Mouse (Mus musculus): ENCODE data around the gene Slc2a3. TPM values are rescaled to one million over a fixed set of nuclear protein-coding genes. Genes with fewer than 3 reads are reported as not detected.
A peak's percentile ranks its signal among the peaks of the same experiment; 100 is the strongest.

Slc2a3 gene
- 100 to 1,000 TPM; 124 to 130 TPM for total RNA-seq (2021)
- long read RNA-seq, experiment 1, transcript Slc2a3-201 (10 exons, 3,959 nt) = major isoform, 120 of 156 reads
- long read RNA-seq, experiment 1, partial matches to known transcripts = 9 of 156 reads
- long read RNA-seq, experiment 1, other reads (novel, unspliced or antisense) = 27 of 156 reads
- long read RNA-seq, experiment 2, transcript Slc2a3-201 (10 exons, 3,959 nt) = major isoform, 127 of 171 reads
- long read RNA-seq, experiment 2, partial matches to known transcripts = 7 of 171 reads
- long read RNA-seq, experiment 2, other reads (novel, unspliced or antisense) = 37 of 171 reads

- peak; percentile 33 to 39 for DNase-seq (ENCODE audit: low spot score in 2 of 2)
These were observed at the start of gene Slc2a3 for GRCm38 (mm10) chr6:122801301-122801800. Slc2a3 (minus strand) TSS chr6:122801640.

GRCm38 (mm10) chr6:122843759-122844158, 42.3 kb upstream of the Slc2a3 start:
- no peak for DNase-seq (ENCODE audit: low spot score in 2 of 2)

- no peak for DNase-seq (ENCODE audit: low spot score in 2 of 2)
These were observed 36.1 kb upstream of the Slc2a3 start for GRCm38 (mm10) chr6:122837539-122837938.

- no peak for DNase-seq (ENCODE audit: low spot score in 2 of 2)
These were observed 35.5 kb upstream of the Slc2a3 start for GRCm38 (mm10) chr6:122836974-122837373.

GRCm38 (mm10) chr6:122834365-122834764, 32.9 kb upstream of the Slc2a3 start:
- no peak for DNase-seq (ENCODE audit: low spot score in 2 of 2)

- no peak for DNase-seq (ENCODE audit: low spot score in 2 of 2)
These were observed 31.4 kb upstream of the Slc2a3 start for GRCm38 (mm10) chr6:122832880-122833279.

- peak in 1 of 2 experiments; percentile 19 for DNase-seq (ENCODE audit: low spot score in 2 of 2)
These were observed 26.6 kb upstream of the Slc2a3 start for GRCm38 (mm10) chr6:122828086-122828485.

- peak; percentile 55 to 63 for DNase-seq (ENCODE audit: low spot score in 2 of 2)
These were observed 24.7 kb upstream of the Slc2a3 start for GRCm38 (mm10) chr6:122825923-122826742.

GRCm38 (mm10) chr6:122825166-122825565, 23.7 kb upstream of the Slc2a3 start:
- DNase-seq (ENCODE audit: low spot score in 2 of 2) = no peak

- DNase-seq (ENCODE audit: low spot score in 2 of 2) = no peak
These were observed 22.6 kb upstream of the Slc2a3 start for GRCm38 (mm10) chr6:122824086-122824485.

- DNase-seq (ENCODE audit: low spot score in 2 of 2) = no peak
These were observed 20.4 kb upstream of the Slc2a3 start for GRCm38 (mm10) chr6:122821822-122822221.

GRCm38 (mm10) chr6:122820799-122821650, 19.6 kb upstream of the Slc2a3 start:
- DNase-seq (ENCODE audit: low spot score in 2 of 2) = no peak

GRCm38 (mm10) chr6:122820071-122820798, 18.8 kb upstream of the Slc2a3 start:
- DNase-seq (ENCODE audit: low spot score in 2 of 2) = peak; percentile 41 to 42

- peak; percentile 59 to 60 for DNase-seq (ENCODE audit: low spot score in 2 of 2)
These were observed 18.0 kb upstream of the Slc2a3 start, which contains the start of gene Foxj2 for GRCm38 (mm10) chr6:122819306-122820070. Foxj2 (plus strand) TSS chr6:122819914.

- no peak for DNase-seq (ENCODE audit: low spot score in 2 of 2)
These were observed 12.2 kb upstream of the Slc2a3 start for GRCm38 (mm10) chr6:122813640-122814039.

- no peak for DNase-seq (ENCODE audit: low spot score in 2 of 2)
These were observed 11.3 kb upstream of the Slc2a3 start for GRCm38 (mm10) chr6:122812716-122813115.

GRCm38 (mm10) chr6:122811771-122812600, 10.5 kb upstream of the Slc2a3 start:
- DNase-seq (ENCODE audit: low spot score in 2 of 2) = peak in 1 of 2 experiments; percentile 14

GRCm38 (mm10) chr6:122811280-122811652, 9.8 kb upstream of the Slc2a3 start:
- DNase-seq (ENCODE audit: low spot score in 2 of 2) = peak; percentile 89 to 92

Measured in layer of hippocampus, postnatal 14 days (tissue).